Mouse (Mus musculus) bone marrow, adult 2 months (tissue): ENCODE data around the gene Rnf31.

Experiments used
- CTCF ChIP-seq: fragments of 200-500 bp; IDR thresholded peaks from 2 replicates; pipeline ENCODE4 v1.5.1; 2011; ENCODE audit warnings: low read length, control low read depth; ENCODE audit not compliant: control insufficient read depth, insufficient read depth
- POLR2A ChIP-seq: fragments of 200-500 bp; IDR thresholded peaks from 2 replicates; pipeline ENCODE4 v1.6.1; 2011; ENCODE audit warnings: low read depth, mild to moderate bottlenecking, control low read depth, low read length, borderline replicate concordance; ENCODE audit not compliant: control insufficient read depth

DNA sequence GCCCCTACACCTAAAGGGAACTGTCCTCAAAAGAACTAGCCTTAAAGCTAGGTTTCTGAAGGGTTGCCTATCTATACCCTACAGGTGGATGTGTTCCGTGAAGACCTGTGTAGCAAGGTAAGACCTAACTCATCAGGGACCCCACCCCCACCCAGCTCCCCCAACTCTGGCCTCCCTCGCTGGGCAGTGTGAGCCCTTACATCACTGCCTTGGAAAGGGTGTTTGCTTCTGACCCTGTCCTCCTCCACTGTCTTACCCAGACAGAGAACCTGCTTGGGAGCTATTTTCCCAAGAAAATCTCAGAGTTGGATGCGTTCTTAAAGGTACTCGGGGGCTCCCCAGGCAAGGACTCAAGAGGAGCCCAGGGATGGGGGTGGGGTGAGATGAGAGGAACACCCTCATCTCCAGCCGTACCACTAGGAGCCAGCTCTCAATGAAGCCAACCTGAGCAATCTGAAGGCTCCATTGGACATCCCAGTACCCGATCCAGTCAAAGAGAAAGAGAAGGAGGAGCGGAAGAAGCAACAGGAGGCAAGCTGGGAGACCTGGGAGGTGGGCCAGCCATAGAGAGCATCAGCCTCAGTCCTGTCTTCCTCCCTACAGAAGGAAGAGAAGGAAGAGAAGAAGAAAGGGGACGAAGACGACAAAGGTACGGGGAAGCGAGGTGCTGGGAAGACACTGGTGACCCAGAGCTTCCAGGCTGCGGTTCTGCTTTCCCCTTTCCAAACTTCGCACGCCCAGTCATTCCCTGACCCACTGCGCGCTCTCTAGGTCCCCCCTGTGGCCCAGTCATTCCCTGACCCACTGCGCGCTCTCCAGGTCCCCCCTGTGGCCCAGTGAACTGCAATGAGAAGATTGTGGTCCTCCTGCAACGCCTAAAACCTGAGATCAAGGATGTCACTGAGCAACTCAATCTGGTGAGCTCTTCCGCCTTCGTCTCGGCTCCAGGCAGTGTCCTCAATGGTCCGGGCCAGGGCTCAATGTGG is 11.7 kb upstream of the Rnf31 start:
- TF ChIP-seq CTCF (no peak), POLR2A (no peak)
